Mouse (Mus musculus) stomach, embryonic 15.5 days (tissue): Measurements from ENCODE around the gene Jmy. TPM values are rescaled to one million over a fixed set of nuclear protein-coding genes. Genes with fewer than 3 reads are reported as not detected.

Experiments
- ATAC-seq: fragments of 200-750 bp; cut with Nextera tagmentation; 2 replicates; pipeline ENCODE4 v1.8.0; 2017; ENCODE audit warnings: low read depth, moderate number of reproducible peaks, moderate TSS enrichment; ENCODE audit not compliant: insufficient read depth, low FRiP score
- H3K27ac ChIP-seq: fragments of 300-500 bp; sonication (generic); 2 replicates; pipeline ENCODE4 v1.5.1; 2015; ENCODE audit warnings: mild to moderate bottlenecking, inconsistent platforms
- H3K27me3 ChIP-seq: fragments of 300-500 bp; sonication (generic); replicated peaks from 2 replicates; pipeline ENCODE4 v1.6.1; 2015; ENCODE audit warnings: inconsistent platforms
- H3K36me3 ChIP-seq: fragments of 300-500 bp; sonication (generic); 2 replicates; pipeline ENCODE4 v1.6.1; 2015; ENCODE audit warnings: inconsistent platforms
- H3K4me1 ChIP-seq: fragments of 300-500 bp; sonication (generic); 2 replicates; pipeline ENCODE4 v1.6.1; 2015; ENCODE audit warnings: inconsistent platforms
- H3K4me2 ChIP-seq: fragments of 300-500 bp; sonication (generic); 2 replicates; pipeline ENCODE4 v1.6.1; 2015; ENCODE audit warnings: mild to moderate bottlenecking, inconsistent platforms
- H3K4me3 ChIP-seq: fragments of 300-500 bp; sonication (generic); replicated peaks from 2 replicates; pipeline ENCODE4 v1.5.1; 2015; ENCODE audit warnings: inconsistent platforms
- H3K9ac ChIP-seq: fragments of 300-500 bp; sonication (generic); 2 replicates; pipeline ENCODE4 v1.6.1; 2015; ENCODE audit warnings: inconsistent platforms
- H3K9me3 ChIP-seq: fragments of 300-500 bp; sonication (generic); 2 replicates; pipeline ENCODE4 v1.6.1; 2016; ENCODE audit warnings: inconsistent platforms
- WGBS: fragments of 180-500 bp; shearing (Covaris S2); methylation state at CpG from one replicate; pipeline ENCODE4 v1.1.7; 2015; 5-methylcytosine and 5-hydroxymethylcytosine counted together
- polyA plus RNA-seq: library from polyadenylated mRNA; unstranded; fragments of >200 nt; fragmentation: Nextera tagmentation; extraction: Ambion mirVana; gene quantifications from 2 replicates; pipeline ENCODE4 v1.2.1, GENCODE M21; 2015

Gene Jmy
- polyA plus RNA-seq, 1 experiment from 2014 or later = 7.7 TPM

- H3K27ac ChIP-seq = peak overlapping the region; percentile 94
- H3K4me1 ChIP-seq = no peaks in the 10 kb centered on the region; the same call in 1 of the 2 replicates
- ATAC-seq = no peak
- peak overlapping the region; percentile 85 for H3K4me2 ChIP-seq
- no peaks in the 10 kb centered on the region for H3K36me3 ChIP-seq
- peak overlapping the region; percentile 97 for H3K4me3 ChIP-seq
- H3K9ac ChIP-seq = peak overlapping the region; percentile 90; the same call in 1 of the 2 replicates
- 8% methylated on average over 12 of the region's 12 CpGs for WGBS
- no peaks in the 10 kb centered on the region for H3K9me3 ChIP-seq
- no peaks in the 10 kb centered on the region for H3K27me3 ChIP-seq
These were observed 495 bp upstream of the Jmy start for GRCm38 (mm10) chr13:93499973-93500633.

GRCm38 (mm10) chr13:93498211-93499166 lies 1.1 kb downstream of the Jmy start:
- Histone ChIP-seq H3K9me3 (no peaks in the 10 kb centered on the region), H3K4me3 (peak overlapping the region; percentile 97), H3K4me2 (peak overlapping the region; percentile 85), H3K4me1 (no peaks in the 10 kb centered on the region; the same call in 1 of the 2 replicates), H3K36me3 (no peaks in the 10 kb centered on the region), H3K9ac (peak overlapping the region; percentile 90), H3K27me3 (no peaks in the 10 kb centered on the region), H3K27ac (peak overlapping the region; percentile 94)
- under 1% methylated on average over 94 of the region's 94 CpGs for WGBS
- peak; percentile 6 for ATAC-seq

GRCm38 (mm10) chr13:93496977-93497376 lies 2.6 kb downstream of the Jmy start:
- Histone ChIP-seq H3K9ac (no peak overlapping the region), H3K4me2 (peak overlapping the region; percentile 85), H3K9me3 (no peaks in the 10 kb centered on the region), H3K4me3 (peak overlapping the region; percentile 13; the same call in 1 of the 2 replicates), H3K27ac (no peak overlapping the region), H3K4me1 (no peaks in the 10 kb centered on the region; the same call in 1 of the 2 replicates), H3K36me3 (no peaks in the 10 kb centered on the region), H3K27me3 (no peaks in the 10 kb centered on the region)
- ATAC-seq = no peak
- WGBS = 8% methylated on average over 1 of the region's 1 CpGs

GRCm38 (mm10) chr13:93488510-93488909 lies 11.1 kb downstream of the Jmy start:
- Histone ChIP-seq H3K4me2 (no peak overlapping the region), H3K9me3 (no peaks in the 10 kb centered on the region), H3K27me3 (no peaks in the 10 kb centered on the region), H3K9ac (no peak overlapping the region), H3K36me3 (no peaks in the 10 kb centered on the region), H3K4me3 (no peak overlapping the region), H3K4me1 (no peaks in the 10 kb centered on the region), H3K27ac (no peak overlapping the region)
- no peak for ATAC-seq
- WGBS = 80% methylated on average over 2 of the region's 2 CpGs

GRCm38 (mm10) chr13:93487734-93488133 lies 11.9 kb downstream of the Jmy start:
- H3K36me3 ChIP-seq = no peaks in the 10 kb centered on the region
- no peaks in the 10 kb centered on the region for H3K9me3 ChIP-seq
- no peak overlapping the region for H3K27ac ChIP-seq
- no peak overlapping the region for H3K4me3 ChIP-seq
- H3K4me2 ChIP-seq = no peak overlapping the region
- no peak overlapping the region for H3K9ac ChIP-seq
- WGBS = 77% methylated on average over 8 of the region's 8 CpGs
- H3K4me1 ChIP-seq = no peaks in the 10 kb centered on the region
- peak; percentile 39; the same call in 1 of the 2 replicates for ATAC-seq
- no peaks in the 10 kb centered on the region for H3K27me3 ChIP-seq

- Histone ChIP-seq H3K4me1 (no peaks in the 10 kb centered on the region), H3K27me3 (no peaks in the 10 kb centered on the region), H3K4me3 (no peak overlapping the region), H3K9ac (no peak overlapping the region), H3K27ac (no peak overlapping the region), H3K4me2 (no peak overlapping the region), H3K9me3 (no peaks in the 10 kb centered on the region), H3K36me3 (no peaks in the 10 kb centered on the region)
- ATAC-seq = no peak
- WGBS = 93% methylated on average over 3 of the region's 3 CpGs
These were observed 15.3 kb downstream of the Jmy start for GRCm38 (mm10) chr13:93484276-93484675.

GRCm38 (mm10) chr13:93481110-93481509 lies 18.5 kb downstream of the Jmy start:
- no peak overlapping the region for H3K4me2 ChIP-seq
- H3K4me1 ChIP-seq = no peaks in the 10 kb centered on the region
- WGBS = 92% methylated on average over 3 of the region's 3 CpGs
- no peaks in the 10 kb centered on the region for H3K27me3 ChIP-seq
- H3K4me3 ChIP-seq = no peak overlapping the region
- no peaks in the 10 kb centered on the region for H3K36me3 ChIP-seq
- ATAC-seq = no peak
- H3K9me3 ChIP-seq = no peaks in the 10 kb centered on the region
- H3K9ac ChIP-seq = no peak overlapping the region
- no peak overlapping the region for H3K27ac ChIP-seq

GRCm38 (mm10) chr13:93478344-93478743 lies 21.3 kb downstream of the Jmy start:
- Histone ChIP-seq H3K36me3 (no peaks in the 10 kb centered on the region), H3K4me3 (no peak overlapping the region), H3K9me3 (no peaks in the 10 kb centered on the region), H3K9ac (no peak overlapping the region), H3K4me1 (no peaks in the 10 kb centered on the region), H3K27me3 (no peaks in the 10 kb centered on the region), H3K4me2 (no peak overlapping the region), H3K27ac (no peak overlapping the region)
- 86% methylated on average over 3 of the region's 3 CpGs for WGBS
- no peak for ATAC-seq

GRCm38 (mm10) chr13:93468355-93468754 lies 31.3 kb downstream of the Jmy start:
- 96% methylated on average over 3 of the region's 3 CpGs for WGBS
- Histone ChIP-seq H3K9ac (no peak overlapping the region), H3K27ac (no peak overlapping the region), H3K9me3 (no peaks in the 10 kb centered on the region), H3K4me1 (no peaks in the 10 kb centered on the region), H3K27me3 (no peaks in the 10 kb centered on the region), H3K36me3 (peaks cover 3% of the 10 kb centered on the region; the same call in 1 of the 2 replicates), H3K4me2 (no peak overlapping the region), H3K4me3 (no peak overlapping the region)
- no peak for ATAC-seq

GRCm38 (mm10) chr13:93459566-93459965 lies 40.0 kb downstream of the Jmy start:
- Histone ChIP-seq H3K9me3 (no peaks in the 10 kb centered on the region), H3K4me3 (no peak overlapping the region), H3K4me2 (no peak overlapping the region), H3K4me1 (no peaks in the 10 kb centered on the region), H3K27me3 (no peaks in the 10 kb centered on the region), H3K36me3 (no peaks in the 10 kb centered on the region), H3K9ac (no peak overlapping the region), H3K27ac (no peak overlapping the region)
- WGBS = 84% methylated on average over 7 of the region's 7 CpGs
- ATAC-seq = no peak

- Histone ChIP-seq H3K4me1 (no peaks in the 10 kb centered on the region), H3K4me3 (no peak overlapping the region), H3K27me3 (no peaks in the 10 kb centered on the region), H3K4me2 (no peak overlapping the region), H3K36me3 (peaks cover under 1% of the 10 kb centered on the region; the same call in 1 of the 2 replicates), H3K27ac (no peak overlapping the region), H3K9ac (no peak overlapping the region), H3K9me3 (no peaks in the 10 kb centered on the region)
- 77% methylated on average over 4 of the region's 4 CpGs for WGBS
- no peak for ATAC-seq
These were observed 41.0 kb downstream of the Jmy start for GRCm38 (mm10) chr13:93458616-93459015.

- Histone ChIP-seq H3K4me3 (no peak overlapping the region), H3K4me2 (no peak overlapping the region), H3K9me3 (no peaks in the 10 kb centered on the region), H3K4me1 (no peaks in the 10 kb centered on the region), H3K9ac (no peak overlapping the region), H3K27me3 (no peaks in the 10 kb centered on the region), H3K36me3 (peaks cover 16% of the 10 kb centered on the region), H3K27ac (no peak overlapping the region)
- ATAC-seq = no peak
- WGBS = 94% methylated on average over 6 of the region's 6 CpGs
These were observed 46.3 kb downstream of the Jmy start for GRCm38 (mm10) chr13:93453275-93453674.
